Mouse (Mus musculus): ENCODE data around the gene Rpl18a.

GRCm38 (mm10) chr8:70864712-70865221 lies 32.4 kb downstream of the Rpl18a start:
- TF ChIP-seq TAL1 (IDR thresholded peaks at IDR 0.05; ENCODE audit: low read length) (no peak), GATA1 (IDR thresholded peaks at IDR 0.05; ENCODE audit: low read length) (no peak)

Measured in erythroblast, embryonic 14.5 days (primary cell).